Mouse (Mus musculus) telencephalon, adult 2 months (tissue): Measurements from ENCODE around the gene Ppp1ca.

Experiments
- DNase-seq: peaks from one replicate; pipeline ENCODE4 v3.0.0-alpha.2; 2011; ENCODE audit warnings: low read depth, low spot score

Gene Ppp1ca

DNA sequence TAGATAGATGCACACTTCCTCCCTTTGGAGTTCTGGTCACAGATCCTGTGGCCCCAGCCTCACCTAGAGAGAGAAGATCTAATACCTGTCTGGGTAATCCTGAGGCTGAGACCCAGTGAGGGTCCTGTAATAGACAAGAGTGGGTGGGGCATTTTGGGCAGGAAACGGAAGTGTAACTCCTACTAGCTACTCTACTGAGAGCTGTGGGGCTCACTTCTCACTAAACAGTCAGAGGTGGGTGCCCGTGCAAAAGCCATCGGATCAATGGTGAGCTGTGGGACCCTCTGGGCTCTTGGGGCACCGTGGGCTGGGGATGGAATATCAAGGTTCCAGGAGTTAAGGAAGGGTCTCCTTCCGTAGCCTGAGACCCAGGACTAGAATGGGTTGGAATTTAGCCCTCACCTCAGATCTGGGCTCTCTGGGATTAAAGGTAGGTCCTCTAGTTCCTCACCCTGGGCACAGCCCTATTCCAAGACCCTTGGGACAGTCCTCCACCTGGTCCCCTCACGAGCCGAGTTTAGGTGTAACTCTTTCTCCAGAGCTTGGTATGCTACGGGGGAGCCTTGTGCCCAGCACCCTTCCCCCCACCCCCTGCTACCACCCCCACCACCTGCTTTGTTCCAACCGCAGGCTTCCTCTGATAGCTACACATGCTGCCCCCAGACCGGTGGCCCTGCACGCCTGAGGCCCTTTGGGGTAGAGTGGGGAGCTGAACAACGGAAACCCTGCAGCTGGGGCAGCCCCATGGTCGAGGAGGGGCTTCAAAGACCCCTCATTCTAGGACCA lies 37.2 kb upstream of the Ppp1ca start:
- DNase-seq = no peak

DNA sequence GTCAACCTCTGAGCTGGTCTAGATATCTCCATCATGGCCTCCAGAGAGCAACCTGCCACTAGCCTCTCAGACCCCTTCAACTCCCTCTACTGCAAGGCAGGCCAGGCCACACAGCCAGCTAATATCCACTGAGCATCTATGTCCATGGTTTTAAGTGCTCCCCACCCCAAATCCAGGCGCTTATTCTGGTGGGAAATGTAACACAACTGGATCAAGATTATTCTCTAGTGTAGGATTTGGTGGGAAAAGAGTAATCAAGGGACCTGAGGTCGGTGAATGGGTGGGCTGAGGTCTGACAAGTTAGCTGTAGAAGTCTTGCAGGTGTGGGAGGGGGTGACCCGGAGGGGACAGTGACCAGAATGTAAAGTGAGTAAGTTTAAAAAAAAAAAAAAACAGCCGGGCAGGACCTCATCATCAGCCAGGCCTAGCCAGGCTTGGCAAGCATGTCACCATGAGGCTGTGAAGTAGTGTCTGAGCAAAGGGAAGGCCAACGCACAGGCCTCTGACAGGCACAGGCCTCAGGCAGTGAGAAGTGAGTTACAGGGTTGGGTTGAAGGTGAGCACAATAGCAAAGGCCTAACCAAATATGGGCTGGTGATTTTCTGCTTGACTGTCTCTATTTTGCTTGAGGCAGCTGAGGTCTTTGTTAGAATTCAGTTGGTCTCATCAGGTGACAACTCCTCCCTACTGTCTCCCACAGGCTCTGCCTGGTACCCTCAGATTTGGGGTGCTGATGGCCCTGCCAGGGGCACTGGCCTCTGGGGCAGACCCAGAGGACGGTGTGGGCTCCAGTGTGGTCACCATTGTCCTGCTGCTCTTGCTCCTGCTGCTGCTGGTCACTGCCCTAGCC lies 36.4 kb upstream of the Ppp1ca start:
- no peak for DNase-seq

DNA sequence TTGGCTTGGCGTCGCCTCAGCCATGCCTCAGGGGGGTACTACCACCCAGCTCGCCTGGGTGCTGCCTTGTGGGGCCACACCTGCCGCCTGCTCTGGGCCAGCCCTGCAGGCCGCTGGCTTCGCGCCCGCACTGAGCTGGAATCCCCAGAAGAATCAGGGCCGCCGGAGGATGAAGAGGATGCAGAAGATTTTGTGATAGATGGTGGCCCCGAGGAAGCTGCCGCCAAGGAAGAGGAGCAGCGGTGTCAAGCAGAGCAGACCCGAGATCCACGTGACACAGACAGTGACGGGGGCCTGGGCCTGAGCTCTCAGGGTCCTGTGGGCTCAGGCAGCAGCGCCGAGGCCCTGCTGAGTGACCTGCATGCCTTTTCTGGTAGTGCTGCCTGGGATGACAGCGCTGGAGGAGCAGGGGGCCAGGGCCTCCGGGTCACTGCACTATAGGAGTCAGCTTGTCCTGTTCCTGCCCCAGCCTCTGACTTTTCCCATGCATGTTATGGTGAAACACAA lies 35.7 kb upstream of the Ppp1ca start:
- no peak for DNase-seq

DNA sequence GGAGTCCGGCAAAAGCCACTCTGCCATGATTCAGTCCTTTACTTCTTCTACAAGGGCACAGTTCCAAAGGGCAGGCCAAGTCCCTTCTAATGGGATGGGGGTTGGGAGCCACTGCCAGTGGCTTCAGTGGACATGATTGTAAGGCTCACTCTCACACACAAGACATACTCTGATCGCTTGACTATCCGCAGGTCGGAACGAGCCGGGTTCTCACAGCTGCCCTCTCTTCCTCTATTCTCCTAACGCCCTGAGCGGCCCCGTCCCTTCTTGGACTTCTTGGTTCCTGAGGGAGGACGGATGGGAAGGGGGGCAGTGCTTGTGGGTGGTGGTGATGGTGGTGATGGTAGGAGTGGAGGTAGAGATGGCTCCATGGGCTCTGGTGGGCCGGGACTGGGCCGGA lies 35.1 kb upstream of the Ppp1ca start:
- no peak for DNase-seq

DNA sequence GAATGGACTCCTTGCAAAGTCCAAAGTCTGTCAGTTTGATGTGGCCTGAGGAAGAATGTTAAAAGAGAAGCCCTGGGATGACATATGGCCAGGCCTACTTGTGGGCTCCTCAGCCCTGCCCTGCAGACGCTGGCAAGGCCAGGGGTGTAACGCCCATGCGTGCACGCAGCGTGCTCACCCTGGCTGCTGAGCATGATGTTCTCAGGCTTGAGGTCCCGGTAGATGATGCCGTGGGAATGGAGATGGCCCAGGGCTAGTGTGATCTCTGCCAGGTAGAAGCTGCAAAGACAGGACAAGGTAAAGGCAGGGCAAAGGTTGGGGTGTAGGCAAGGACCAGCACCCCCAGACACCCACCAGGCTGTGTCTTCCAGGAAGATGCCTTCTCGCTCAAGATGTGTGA lies 32.8 kb upstream of the Ppp1ca start:
- DNase-seq = no peak

DNA sequence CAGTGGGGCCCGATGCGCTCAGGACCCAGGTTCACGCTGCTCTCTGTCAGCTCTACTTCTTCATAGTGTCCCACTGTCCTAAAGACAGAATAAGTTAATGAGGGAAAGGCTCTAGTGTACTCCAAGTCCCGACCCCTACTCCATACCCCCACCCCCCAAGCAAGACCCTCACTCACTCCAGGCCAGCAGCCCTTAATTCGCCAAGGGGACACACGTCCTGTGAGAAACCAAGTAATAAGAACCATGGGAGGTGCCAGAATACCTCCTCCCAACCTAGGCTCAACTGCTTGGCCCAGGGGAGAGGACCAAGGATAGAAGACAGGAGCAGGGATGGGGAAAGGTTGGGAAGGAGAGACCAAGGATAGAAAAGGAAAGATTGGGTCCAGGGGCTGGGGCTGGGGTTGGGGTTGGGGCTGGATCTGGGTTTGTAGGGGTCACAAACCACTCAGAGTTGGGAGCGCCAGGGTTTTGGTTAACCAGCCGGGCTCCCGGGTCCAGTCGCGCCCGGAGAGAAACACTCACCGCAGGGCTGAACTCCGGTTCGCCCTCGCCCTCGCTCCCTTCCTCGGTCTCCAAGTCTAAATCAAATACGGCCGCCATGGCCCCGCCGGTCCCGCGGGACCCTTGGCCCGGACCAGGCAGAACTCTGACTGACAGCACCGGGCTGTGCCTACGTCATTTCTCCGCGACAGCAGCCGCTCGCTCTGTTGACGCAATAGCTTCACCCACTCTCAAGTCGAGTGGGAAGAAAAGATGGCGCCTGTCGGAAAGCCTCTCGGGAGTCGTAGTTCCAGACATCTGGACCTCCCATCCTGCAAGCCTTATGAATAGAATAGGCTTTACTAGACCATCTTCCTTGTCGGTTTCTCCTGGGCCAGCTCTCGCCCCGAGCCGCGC lies 29.0 kb upstream of the Ppp1ca start, which contains the start of gene Rps6kb2:
Gene Rps6kb2, minus strand, starts transcription at position 709 of the 897 bp plus-strand sequence.
- peak; percentile 98 for DNase-seq

DNA sequence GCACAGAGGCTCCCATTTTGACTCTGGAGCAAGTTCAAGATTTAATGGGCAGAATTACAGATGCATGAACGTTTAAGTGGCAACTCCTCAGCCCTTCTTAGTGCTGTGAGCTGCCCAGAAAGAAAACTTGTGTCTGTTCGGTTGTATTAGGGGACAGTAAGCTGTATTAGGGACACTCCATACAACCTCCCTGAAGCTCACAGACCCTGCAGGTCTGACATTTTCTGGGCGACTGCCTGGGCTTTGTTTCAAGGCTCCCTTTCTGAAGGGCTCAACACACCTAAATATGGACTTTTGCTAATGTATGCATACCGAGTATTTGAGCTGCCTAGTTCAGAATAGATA lies 28.4 kb upstream of the Ppp1ca start:
- no peak for DNase-seq

DNA sequence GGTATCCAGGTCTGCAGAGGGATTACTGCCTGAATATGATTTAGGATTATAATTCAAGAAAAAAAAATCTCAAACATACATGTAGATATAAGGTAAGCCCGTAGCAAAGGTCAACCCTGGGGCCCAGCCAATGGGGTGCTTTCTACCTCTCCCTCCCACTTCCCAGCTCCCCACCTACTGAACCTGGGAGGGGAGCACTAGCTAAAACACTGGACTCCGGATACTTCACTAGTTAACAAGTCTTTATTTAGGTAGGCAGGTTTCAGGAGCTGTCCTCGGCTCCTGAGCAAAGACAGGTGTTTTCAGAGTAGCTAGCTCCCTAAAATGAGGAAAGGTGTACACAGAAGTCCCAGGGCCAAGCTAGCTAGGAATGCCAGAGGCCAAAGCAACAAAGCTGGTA lies 27.8 kb upstream of the Ppp1ca start:
- DNase-seq = no peak

DNA sequence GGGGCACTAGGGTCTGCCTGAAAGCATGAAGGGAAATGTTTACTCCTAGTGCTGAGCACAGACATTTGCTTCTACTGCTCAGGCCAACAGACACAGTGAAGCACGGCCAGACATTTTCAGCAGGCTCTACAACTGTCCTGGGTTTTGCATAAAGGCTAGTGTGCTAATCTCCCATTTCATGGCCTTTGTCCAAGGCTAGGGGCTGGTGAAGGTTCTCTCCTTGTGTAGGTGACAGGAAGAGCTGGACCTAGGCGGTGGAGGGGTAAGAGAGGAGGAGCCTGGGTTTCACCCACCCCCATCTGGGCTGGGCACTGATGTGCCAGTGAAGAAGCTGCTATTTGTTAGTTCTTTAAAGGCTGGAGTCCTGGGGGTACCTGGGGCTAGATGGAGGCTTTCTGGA lies 27.1 kb upstream of the Ppp1ca start:
- no peak for DNase-seq

DNA sequence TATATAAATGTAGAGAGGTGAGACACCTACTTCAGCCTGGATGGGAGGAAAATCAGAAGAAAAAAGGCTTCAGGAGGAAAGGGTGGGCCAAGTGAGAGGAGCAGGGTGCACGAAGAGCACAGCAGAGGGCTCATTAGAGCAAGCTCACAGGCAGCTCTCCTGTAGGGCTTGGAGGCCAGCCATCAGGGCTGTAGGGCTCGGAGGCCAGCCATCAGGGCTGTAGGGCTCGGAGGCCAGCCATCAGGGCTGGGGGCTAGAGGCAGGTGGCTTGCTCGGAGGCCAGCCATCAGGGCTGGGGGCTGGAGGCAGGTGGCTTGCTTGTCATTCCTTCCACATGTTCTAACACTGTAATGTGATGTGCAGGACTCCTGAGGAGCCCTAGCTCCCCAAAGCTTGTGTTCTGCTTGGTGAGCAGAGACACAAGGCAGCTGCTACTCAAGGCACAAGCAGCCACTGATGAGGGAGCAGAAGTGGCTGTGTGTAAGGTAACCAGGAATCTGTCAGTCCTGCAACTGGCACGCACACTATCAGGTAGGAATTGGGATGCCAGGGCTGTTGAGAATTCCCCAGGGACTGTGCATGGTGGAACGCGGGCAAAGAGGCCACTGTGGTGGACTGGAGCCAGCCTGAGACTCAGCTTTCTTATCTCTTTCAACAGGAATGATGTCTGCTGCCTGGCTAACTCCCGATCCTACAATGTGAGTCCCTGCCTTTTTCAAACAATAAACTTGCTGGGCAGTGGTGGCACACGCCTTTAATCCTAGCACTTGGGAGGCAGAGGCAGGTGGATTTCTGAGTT lies 25.0 kb upstream of the Ppp1ca start:
- DNase-seq = no peak

DNA sequence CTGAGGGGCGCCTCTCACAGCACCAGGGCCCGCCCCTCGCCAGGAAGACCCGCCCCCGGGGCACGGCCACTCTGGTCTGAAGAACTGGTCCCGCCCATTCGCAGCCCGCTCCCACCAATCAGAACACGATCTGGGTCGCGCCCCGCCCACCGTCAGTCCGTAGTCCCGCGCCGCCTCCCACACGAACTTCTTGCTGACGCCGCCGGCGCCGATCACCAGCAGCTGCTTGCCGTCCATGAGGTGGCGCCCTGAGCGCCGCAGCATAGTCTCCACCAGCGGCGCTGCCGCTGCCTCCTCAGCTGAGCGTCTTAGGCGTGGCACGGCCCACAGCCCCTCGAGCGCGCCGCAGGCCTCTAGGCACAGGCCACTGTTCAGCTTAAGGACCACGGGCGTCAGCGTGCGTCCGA lies 22.5 kb upstream of the Ppp1ca start:
- peak; percentile 97 for DNase-seq

DNA sequence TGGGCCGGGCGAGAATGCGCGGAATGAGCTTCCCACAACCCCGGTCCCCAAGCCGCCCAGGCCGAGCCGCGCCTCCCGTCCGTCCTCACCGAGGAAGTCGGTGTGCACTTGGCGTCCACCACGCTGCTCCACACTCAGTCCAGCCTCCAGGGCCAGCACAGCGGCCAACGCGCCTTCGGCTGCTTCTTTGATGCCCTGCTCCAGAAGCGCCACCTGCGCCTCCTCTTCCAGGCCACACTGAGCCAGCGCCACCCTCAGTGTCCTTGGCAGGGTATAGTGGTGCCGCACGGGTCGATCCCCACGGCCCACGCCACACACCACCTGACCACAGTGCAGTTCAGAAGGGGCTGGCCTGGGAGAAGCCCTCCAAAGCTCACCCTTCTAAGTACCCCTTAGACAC lies 22.1 kb upstream of the Ppp1ca start:
- no peak for DNase-seq

DNA sequence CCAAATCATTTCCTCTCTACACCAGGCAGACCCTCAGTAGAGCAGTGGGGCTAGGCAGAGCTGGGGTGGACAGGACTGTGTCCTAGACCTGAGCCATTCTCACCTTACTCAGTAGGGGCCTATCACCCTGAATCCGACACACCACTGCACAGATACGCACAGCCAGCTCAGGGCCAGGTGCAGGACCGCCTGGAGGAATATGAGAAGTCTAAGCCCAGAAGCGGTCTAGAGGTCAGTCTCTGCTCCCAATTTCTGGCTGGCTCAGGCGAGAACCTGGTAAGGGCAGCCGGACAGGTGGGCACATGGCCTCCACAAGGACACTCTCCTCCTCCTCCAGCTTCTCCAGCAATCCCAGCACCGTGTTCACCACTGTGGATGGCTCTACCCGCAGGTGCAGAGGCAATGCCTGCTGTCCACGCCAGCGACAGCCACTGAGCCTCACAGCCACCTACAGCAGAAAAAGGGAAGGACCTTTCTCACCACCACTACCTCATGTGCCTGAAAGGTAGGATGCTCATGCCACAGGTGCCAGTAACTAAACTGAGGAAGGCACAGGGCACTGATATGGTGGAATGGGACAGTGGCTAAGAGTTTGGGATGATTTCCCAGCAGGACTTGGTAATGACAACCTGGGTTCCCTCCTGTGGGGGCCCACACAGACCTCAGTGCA lies 21.0 kb upstream of the Ppp1ca start:
- no peak for DNase-seq

DNA sequence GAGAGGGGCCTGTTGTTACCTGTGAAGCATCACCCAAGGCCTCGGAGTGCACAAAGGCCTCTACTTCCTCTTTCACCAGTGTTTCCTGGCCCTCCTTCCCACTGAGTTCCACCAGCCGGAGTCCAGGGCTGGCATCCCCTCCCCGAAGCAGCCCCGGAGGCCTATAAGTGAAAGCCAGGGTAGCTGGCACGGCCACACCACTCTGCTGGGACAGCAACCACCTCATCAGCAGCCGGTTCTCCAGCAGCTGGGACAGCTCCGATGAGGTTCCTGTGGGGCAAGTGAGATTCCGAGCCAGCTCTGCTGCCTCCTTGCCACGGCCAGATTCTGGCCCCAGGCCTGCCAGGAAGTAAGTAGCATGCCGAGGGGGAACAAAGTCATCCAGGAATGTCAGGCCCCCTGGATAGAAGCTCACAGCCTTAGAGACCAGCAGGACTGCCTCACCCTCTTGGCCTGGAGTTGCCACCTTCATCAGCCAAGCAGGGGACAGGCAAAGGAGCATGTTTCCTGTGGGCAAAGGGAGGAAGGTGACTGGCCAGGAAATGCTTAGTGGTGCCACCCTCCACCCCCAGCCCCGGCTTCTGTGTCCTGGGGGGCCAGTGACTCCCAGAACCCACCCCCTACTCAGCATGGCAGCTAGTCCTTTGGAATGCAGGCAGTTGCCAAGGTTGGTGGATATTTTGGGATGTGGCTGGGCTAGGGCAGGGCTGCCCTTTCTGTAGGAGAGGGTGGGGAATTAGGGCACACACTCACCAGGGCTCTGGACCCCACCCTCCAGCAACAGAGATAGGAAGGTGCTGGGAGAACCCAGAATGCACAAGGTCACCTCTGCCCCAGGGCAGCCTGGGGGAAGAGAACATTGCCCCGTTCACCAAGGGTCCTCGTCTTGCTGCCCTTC lies 20.2 kb upstream of the Ppp1ca start:
- DNase-seq = no peak

DNA sequence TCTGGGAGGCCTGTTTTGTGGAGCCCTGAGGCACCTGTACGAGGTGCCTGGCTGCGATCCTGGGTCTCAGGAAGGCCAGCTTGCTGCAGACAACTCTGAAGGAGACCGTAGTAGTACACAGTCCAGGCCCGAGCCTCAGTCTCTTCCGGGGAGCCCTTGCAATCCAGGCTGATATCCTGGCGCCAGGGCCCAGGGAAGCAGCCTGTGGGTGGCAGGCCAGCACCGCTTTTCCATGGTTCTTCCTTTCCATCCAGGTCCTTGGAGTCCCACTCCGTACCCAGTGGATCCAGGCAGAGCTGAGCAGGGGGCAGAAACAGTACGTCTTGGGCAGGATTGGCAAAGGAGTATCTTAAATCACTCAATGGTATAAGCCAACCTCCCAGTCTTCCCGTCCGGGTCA lies 18.9 kb upstream of the Ppp1ca start:
- DNase-seq = no peak

DNA sequence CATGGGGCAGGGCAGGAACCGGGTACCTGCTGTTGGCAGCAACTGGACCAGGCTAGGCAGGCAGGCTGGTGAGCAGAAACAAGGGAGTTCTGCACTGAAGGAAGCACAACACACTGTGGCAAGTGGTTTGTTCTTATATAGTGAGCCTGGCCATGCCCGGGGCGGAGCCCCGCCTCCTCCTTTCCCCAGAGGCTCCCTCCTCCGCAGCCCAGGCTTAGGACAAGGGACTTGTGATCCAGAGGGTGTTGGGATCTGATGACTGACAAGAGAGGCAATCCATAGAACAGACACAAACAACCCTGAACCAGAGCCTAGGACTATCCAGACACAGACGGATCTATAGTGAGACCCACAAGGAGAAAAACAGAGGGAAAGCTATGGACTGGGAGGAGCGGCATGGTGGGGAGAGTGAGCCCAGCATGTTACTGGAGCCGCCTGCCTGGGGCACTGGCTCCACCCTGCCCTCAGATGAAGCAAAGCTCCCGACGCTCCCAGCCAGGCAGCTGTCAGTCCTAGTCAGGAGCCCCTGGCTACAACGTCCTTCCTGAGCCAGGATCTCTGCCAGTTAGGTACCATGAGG lies 16.4 kb upstream of the Ppp1ca start, which contains the start of gene Carns1:
Gene Carns1, minus strand, starts transcription at position 112 of the 580 bp plus-strand sequence.
- no peak for DNase-seq

DNA sequence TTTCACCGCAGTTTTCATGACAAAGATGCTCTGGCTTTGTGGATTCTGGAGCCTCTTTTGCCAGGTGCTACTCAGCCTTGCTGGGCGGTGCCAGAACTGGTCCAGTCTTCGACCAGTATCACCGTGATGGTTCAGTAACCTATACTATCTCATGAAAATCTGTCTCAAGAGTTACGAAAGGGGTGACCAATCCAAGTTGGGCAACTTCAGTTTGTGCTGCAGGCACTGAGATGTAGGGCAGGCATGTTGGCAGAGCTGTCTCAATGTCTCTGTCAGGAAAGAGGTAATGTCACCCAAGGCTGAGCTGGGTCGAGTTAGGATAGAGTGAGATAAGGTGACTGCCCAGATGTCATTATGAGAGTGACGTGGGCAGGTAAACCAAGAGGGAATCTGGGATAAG lies 11.5 kb upstream of the Ppp1ca start:
- no peak for DNase-seq

DNA sequence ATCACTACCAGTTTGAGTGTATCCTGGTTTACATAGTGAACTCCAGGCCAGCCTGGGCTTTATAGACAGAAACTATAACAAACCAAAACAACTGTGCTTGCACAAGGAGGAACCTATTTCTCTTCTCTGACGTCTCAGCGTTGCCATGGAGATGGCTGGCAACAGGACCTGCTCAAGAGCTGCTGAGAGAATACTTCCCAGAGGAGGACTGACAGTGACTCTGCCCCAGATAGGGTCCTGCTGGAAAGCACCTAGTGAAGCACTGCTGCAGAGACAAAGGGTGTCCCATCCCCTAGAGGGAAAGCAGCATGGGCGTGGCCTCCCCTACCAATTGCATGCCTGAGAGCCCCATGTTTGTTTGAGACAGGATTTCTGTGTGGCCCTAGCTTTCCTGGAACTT lies 10.0 kb upstream of the Ppp1ca start:
- DNase-seq = peak; percentile 79

DNA sequence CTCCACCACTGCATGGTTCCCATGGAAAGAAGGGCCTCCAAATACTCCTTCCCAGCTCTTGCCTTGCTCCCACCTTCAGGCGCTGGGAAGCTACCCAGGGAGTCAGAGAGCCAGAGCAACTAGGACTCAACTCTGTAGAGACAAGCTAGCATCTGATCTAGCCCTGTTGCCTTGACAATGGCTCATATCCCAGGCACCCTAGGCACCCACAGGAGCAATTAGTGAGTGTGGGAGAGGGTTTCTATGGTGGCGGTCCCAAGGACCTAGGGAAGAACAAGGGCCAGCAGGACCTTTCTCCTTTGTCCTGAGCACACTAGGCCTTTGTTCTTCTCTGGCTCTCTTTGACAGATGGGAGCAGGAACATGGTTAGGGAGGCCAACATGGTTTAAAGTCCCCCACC lies 8.2 kb upstream of the Ppp1ca start:
- DNase-seq = no peak
